Mouse (Mus musculus) neutrophil, adult 5-6 weeks (primary cell): ENCODE data around the gene Enpp6. TPM values are rescaled to one million over a fixed set of nuclear protein-coding genes. Genes with fewer than 3 reads are reported as not detected.

ENCODE experiments used
- ATAC-seq: fragments of 151-379, 151-347 bp; 2 replicates; pipeline ENCODE4 v1.8.0; 2017; ENCODE audit warnings: mild to moderate bottlenecking, moderate TSS enrichment; ENCODE audit not compliant: insufficient number of reproducible peaks, poor library complexity, low FRiP score, severe bottlenecking; ENCODE audit errors: extremely low read depth
- total RNA-seq: library from RNA; stranded (forward); fragments of 200-1000 nt; gene quantifications from 2 replicates; pipeline ENCODE4 v1.2.3, GENCODE M21; 2017

Gene Enpp6
- 0.25 TPM in 1 of 2 replicates, not detected in the other for total RNA-seq

- no peak for ATAC-seq
Measured at GRCm38 (mm10) chr8:46986386-46987140, at the start of gene Enpp6. TSS of gene Enpp6 (plus strand) at chr8:46986887.

DNA sequence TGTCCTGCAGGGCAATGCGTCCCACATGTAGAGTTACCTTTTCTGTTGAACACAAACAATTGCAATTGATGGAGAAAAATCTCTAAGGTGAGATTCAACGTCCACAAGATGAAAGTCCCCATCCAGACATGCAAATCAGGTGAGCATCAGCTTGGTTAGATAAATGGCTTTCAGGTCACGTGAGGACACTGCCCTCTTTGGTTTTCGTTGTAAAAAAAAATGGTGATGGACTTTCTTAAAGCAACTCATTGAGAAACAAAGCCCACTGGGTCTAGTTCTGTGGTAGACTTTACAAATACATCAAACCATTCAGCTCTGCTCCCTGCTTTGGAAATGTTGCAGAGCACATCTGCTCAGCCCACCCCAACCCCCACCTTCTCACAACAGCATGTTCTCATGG, 48.5 kb upstream of the Enpp6 start:
- no peak for ATAC-seq

GRCm38 (mm10) chr8:46941295-46941694, 45.4 kb upstream of the Enpp6 start:
- peak; percentile 86 for ATAC-seq

- no peak for ATAC-seq
Measured at GRCm38 (mm10) chr8:46941731-46942650, 44.7 kb upstream of the Enpp6 start.

DNA sequence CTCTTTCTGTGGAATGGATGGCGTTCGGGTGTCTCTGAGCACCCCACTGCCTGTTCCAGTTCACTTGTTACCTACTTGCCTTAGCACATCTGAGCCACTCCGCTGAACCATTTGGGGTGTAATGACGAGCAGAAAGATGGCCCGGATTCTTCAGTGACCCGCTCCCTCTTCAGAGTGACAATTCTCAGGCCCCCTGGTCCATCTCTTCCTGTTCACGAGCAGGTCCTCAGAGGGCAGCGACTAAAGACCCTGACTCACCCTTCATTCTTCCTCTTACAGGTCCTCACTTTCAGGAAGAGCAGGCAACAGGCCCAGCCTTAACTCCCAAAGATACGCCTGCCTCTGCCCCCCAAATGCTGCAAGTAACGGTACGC, 44.0 kb upstream of the Enpp6 start:
- ATAC-seq, result no peak

DNA sequence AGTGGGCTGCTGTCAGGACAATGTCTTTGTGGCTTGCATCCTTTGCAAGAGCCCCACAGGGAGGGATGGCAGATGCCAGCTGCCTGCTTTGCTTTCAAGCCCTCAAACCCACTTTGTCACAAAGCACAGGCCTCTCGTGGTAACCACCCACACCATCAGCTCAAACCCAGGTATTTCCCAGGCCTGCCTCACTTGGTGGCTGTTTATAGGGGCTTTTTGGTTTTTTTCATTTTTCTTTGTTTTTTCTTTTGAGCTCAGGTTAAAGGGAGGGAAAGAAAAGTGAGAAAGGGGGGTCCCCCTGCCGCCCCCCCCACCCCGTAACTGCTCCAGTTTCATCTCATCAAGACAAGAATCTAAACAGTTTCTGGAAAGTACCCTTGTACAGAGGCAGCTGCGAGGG, 43.4 kb upstream of the Enpp6 start:
- no peak for ATAC-seq

DNA sequence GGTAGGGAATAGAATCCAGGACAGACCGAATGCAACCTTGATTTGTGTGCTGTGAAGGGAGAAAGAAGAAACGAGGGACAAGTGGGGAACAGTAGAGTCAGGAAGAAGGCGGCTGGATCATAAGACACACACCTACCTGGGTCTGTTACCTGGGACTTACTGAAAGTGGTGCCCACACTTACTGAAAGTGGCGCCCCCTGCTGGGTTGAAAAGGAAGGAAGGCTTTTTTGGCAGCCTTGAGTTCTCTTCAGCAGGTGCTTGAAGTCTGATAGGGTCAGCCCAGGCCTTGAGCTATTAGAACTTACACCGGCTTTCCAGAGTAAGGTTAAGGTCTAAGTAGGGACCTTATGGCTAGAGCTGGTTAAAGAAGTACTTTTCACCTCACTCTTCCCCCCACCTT, 40.5 kb upstream of the Enpp6 start:
- ATAC-seq, result 0 out of 2 replicates have a peak, but pooled peaks have one; percentile 14

DNA sequence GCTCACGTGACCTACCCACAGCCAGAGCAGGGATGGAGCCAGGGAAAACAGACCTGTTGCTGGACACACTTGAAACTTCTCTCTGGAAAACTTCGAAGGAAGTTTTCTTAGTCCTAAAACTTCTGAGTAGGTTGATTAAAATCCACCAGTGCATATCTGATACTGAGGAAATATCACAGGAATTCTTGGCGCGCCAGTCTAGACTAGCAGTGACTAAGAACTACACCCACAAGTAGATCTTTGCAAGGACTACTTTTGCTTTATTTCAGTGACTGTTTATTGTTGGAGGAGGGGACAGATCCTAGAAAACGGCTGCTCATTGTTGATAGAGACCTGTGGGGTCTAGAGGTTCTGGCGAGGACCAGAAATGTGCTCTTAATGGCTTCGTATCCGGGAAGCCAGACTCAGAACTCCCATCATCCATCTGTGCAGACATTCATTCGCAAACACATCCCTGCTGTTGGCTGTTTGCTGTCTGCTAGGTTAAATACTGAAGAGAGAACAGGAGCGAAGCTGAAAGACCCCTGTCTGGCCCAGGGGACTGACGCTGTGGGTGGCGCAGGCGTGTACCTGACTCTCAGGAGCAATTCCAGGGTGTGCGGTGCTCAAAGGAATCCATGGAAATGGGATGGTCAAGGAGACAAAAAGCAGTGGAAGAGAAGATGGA, 38.5 kb upstream of the Enpp6 start:
- ATAC-seq, result no peak

DNA sequence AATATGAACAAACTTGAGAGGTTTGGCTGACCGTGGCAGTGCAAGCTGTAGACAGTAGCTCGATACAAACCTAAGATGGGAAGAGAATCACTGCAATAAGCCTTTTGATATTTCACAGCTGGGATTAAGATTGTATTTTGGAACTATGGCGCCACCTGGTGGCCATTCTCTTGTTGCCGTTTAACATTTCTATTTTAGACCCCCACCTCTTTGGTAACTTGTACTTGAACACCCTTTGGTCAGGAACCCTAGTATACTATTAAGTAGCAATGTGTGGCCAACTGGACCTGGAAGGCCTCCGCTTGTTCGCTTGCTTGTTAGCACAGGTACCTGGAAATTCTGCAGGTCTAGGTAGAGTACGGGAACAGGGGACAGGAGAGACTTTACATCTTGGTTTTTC, 33.2 kb upstream of the Enpp6 start:
- peak; percentile 66; the same call in 1 of the 2 replicates for ATAC-seq

GRCm38 (mm10) chr8:46962630-46963427, 23.9 kb upstream of the Enpp6 start:
- ATAC-seq, result no peak

DNA sequence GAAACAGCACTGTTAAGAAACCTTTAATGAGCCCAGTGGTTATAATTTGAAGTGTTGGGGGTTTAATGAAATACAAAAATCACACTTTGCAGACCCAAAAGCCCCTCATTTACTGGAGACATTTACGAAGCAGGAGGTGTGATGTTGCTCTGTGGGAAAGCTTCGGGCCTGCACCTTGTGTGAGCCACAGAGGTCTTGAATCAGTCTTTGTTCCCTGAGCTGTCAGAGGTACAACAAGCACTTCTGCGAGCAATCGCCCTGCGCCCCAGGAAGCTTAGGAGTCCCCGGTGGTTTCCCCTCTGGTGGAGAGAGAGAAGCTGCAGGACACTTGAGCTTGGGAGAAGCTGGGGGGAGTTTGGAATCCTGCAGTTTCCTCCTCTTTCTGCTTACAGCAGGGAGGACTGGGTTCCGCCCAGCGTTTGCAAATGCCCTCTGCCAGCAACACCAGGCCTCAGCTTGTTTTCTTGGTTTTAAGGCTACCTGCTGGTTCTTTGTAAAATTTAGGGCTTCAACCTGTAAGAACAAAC, 23.0 kb upstream of the Enpp6 start:
- ATAC-seq, result no peak

DNA sequence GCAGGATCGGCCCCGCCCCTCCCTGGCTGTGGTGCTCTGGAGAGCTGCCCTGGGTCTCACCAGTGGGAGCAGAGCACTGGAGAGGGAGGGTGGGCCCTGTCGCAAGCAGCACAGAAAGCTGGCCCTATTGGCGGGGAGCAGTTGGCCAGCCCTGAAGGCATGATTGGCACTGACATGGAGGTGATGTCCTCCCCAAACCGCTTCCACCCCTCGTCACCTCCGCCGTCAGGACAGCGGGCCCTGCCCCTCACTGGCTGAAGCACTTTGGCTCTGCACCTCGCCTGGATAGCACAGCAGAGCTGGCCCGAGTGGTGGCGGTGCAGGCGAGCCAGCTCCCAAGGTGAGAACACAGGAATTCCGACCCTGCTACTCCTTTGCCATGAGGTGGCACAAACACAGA, 20.9 kb upstream of the Enpp6 start:
- ATAC-seq, result no peak

DNA sequence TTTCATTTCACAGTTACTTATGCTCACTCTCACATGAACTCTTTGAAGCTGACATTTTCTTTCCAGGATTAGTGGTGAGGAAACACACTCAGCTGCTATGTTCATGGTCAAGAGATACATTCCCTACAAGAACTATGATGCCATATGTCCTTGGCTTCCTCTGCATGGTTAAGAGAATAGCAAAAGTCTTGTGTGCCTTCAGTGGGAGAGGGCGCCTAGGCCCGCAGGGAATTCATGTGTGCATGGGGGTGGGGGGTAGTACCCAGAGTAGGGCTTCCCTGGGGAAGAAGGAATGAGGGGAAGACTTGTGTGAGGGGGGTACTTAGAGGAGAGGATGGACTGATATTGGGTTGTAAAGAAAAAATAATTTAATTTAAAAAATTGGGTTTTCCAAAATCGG, 18.0 kb upstream of the Enpp6 start:
- ATAC-seq, result no peak

GRCm38 (mm10) chr8:46969386-46969785, 17.3 kb upstream of the Enpp6 start:
- ATAC-seq, result no peak

GRCm38 (mm10) chr8:46977376-46977775, 9.3 kb upstream of the Enpp6 start:
- ATAC-seq, result no peak

GRCm38 (mm10) chr8:46982166-46982565, 4.5 kb upstream of the Enpp6 start:
- no peak for ATAC-seq

DNA sequence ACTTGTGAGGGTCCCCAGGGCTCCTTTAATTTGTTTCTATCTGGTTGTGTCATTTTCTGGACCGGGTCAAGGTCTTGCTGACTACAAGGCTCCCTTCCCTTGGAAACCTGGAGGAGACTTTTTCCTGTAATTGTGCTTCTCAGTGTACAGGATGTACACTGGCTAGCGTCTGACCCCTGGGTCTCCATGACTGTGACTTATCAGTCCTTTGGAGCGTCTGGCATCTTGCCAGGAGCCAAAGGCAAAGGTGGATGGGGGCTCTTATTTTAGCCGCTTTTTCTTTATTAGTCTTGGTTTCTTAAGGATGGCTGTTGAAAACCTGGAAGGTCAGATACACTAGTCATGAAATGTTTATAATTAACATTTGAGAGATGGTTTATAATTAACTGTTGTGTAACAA, 3.9 kb upstream of the Enpp6 start:
- no peak for ATAC-seq

- no peak for ATAC-seq
Measured at GRCm38 (mm10) chr8:46984647-46985046, 2.0 kb upstream of the Enpp6 start.

DNA sequence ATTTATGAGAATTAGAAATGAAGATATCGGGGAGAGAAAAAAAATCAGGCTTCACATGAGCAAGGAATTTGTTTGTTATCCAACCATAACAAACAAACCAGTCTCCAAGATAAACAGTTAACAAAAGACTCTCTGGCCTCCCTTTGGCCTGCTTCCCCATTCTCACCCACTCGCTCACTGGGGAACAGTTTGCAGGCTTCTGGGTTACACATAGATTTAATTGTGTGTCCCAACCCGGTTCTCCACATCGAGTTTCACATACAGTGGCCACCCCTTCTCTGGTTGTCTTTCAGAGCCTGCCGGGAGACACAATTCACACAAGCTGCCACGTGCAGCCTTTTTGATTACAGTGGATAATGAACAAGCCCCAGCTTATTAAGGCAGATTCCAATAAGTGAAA, 1.7 kb downstream of the Enpp6 start:
- ATAC-seq, result no peak
